Mouse (Mus musculus) limb, embryonic 12.5 days (tissue): ENCODE results near the gene Osbpl5. TPM values are rescaled to one million over a fixed set of nuclear protein-coding genes. Genes with fewer than 3 reads are reported as not detected.
A peak's percentile ranks its signal among the peaks of the same experiment; 100 is the strongest.

Experiments used
- ATAC-seq: fragments of 200-750 bp; cut with Nextera tagmentation; 2 replicates; pipeline ENCODE4 v1.8.0; 2017; ENCODE audit warnings: low read depth, moderate TSS enrichment; ENCODE audit not compliant: insufficient number of reproducible peaks, insufficient read depth, low FRiP score, low TSS enrichment
- H3K27ac ChIP-seq: fragments of 300-500 bp; sonication (generic); 2 replicates; pipeline ENCODE4 v1.5.1; 2016; ENCODE audit warnings: mild to moderate bottlenecking, moderate library complexity
- H3K27me3 ChIP-seq: fragments of 300-500 bp; sonication (generic); 2 replicates; pipeline ENCODE4 v1.6.1; 2016; ENCODE audit warnings: mild to moderate bottlenecking, moderate library complexity
- H3K36me3 ChIP-seq: fragments of 300-500 bp; sonication (generic); 2 replicates; pipeline ENCODE4 v1.6.1; 2016; ENCODE audit warnings: mild to moderate bottlenecking, moderate library complexity
- H3K4me1 ChIP-seq: fragments of 300-500 bp; sonication (generic); replicated peaks from 2 replicates; pipeline ENCODE4 v1.6.1; 2016
- H3K4me2 ChIP-seq: fragments of 300-500 bp; sonication (generic); 2 replicates; pipeline ENCODE4 v1.6.1; 2016; ENCODE audit warnings: mild to moderate bottlenecking, moderate library complexity
- H3K4me3 ChIP-seq: fragments of 300-500 bp; sonication (generic); replicated peaks from 2 replicates; pipeline ENCODE4 v1.5.1; 2016; ENCODE audit warnings: mild to moderate bottlenecking
- H3K9ac ChIP-seq: fragments of 300-500 bp; sonication (generic); replicated peaks from 2 replicates; pipeline ENCODE4 v1.6.1; 2016; ENCODE audit warnings: mild to moderate bottlenecking, moderate library complexity
- H3K9me3 ChIP-seq: fragments of 300-500 bp; sonication (generic); 2 replicates; pipeline ENCODE4 v1.6.1; 2016; ENCODE audit warnings: mild to moderate bottlenecking, moderate library complexity
- WGBS: fragments of 180-500 bp; shearing (Covaris S2); methylation state at CpG from one replicate; pipeline ENCODE4 v1.1.7; 2016; 5-methylcytosine and 5-hydroxymethylcytosine counted together
- polyA plus RNA-seq: library from polyadenylated mRNA; unstranded; fragments of >200 nt; fragmentation: Nextera tagmentation; extraction: Ambion mirVana; gene quantifications from 2 replicates; pipeline ENCODE4 v1.2.1, GENCODE M21; 2016

The Osbpl5 gene
- polyA plus RNA-seq, 1 experiment from 2014 or later: 26.1 TPM

DNA sequence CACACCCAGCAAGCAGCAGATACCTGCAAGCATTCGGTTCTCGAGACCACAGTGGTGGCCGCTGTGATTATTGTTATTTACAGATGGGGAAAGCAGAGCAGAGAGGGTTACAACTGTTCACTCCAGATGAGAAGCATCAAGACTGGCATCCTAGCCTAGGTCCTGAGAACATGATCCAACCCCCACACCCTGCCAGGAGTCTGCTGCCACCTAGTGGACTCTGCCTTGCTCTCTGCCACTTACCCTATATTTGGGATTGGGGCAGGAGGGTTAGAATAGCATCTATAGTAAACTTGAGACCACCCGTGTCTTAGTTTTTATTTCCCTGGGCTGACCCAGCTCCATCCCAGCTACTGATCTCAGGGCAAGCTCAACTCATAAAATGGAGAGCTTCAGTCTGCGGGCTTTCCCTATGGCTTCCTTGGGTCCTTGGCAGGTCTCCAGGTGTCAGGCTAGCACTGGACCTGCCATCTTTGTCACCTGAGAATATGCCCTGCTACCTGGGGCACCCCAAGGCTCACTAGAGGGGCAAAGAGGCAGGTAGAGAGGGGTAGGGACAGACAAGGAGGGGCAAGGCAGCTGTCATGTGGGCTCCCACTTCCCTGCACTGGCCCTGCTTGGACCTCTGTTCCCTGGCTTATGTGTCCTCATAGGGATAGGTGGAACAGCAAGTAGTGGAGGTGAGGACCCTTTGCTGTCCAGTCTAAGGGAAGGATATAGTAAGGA is 2.6 kb downstream of the Osbpl5 start:
- Histone ChIP-seq H3K27me3 (peaks cover 50% of the 10 kb centered on the region), H3K9ac (no peak overlapping the region), H3K27ac (no peak overlapping the region), H3K4me1 (peaks cover 13% of the 10 kb centered on the region; the same call in 1 of the 2 replicates), H3K9me3 (no peaks in the 10 kb centered on the region), H3K4me3 (no peak overlapping the region), H3K36me3 (no peaks in the 10 kb centered on the region), H3K4me2 (no peak overlapping the region)
- no peak for ATAC-seq
- 46% methylated on average over 5 of the region's 5 CpGs for WGBS

DNA sequence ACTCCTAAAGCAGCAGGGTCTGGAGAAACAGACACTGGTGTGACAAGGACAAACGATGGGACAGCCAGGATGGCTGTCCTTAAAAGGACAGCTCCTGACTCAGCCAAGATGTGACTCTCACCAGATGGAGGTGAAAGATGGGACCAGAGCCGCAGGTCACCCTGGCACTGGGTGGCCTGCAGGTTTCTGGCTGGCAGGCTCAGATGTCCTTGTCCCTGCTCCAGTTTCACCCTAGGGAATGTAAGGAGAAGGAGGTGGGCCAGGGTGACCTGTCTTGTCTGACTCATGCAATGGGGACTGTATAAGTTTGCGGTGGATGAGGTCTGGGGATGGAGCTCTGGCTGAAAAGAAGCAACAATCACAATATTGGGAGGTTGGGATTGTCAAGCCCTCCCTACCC is 4.2 kb downstream of the Osbpl5 start:
- H3K9ac ChIP-seq: no peak overlapping the region
- no peak overlapping the region for H3K4me2 ChIP-seq
- H3K4me3 ChIP-seq: no peak overlapping the region
- 75% methylated on average over 3 of the region's 3 CpGs for WGBS
- no peaks in the 10 kb centered on the region for H3K9me3 ChIP-seq
- no peak for ATAC-seq
- no peaks in the 10 kb centered on the region for H3K36me3 ChIP-seq
- H3K27ac ChIP-seq: no peak overlapping the region
- H3K27me3 ChIP-seq: peaks cover 41% of the 10 kb centered on the region
- peaks cover 24% of the 10 kb centered on the region; the same call in 1 of the 2 replicates for H3K4me1 ChIP-seq

DNA sequence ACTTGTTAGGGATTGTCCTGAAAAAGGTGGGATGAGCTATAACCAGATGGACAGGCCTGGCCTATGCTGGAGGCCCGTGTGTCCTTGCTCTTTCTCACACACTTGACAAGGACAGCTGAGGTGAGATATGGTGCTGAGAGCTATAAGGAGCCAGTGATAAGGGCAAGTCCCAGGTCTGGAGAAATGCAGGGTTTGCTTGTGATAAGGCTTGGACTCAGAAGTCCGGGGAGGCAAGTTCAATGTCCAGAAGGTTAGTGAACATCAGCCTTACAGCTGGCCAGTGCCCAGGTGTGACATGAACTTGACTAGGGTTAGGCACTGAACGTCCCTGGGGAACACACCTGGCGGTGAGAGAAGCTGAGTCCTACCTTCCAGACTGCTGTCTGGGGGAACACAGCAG is 4.7 kb downstream of the Osbpl5 start:
- no peak for ATAC-seq
- Histone ChIP-seq H3K4me3 (no peak overlapping the region), H3K27ac (no peak overlapping the region), H3K36me3 (no peaks in the 10 kb centered on the region), H3K9me3 (no peaks in the 10 kb centered on the region), H3K27me3 (peaks cover 35% of the 10 kb centered on the region), H3K4me1 (peaks cover 19% of the 10 kb centered on the region; the same call in 1 of the 2 replicates), H3K4me2 (no peak overlapping the region), H3K9ac (no peak overlapping the region)
- 68% methylated on average over 4 of the region's 4 CpGs for WGBS

DNA sequence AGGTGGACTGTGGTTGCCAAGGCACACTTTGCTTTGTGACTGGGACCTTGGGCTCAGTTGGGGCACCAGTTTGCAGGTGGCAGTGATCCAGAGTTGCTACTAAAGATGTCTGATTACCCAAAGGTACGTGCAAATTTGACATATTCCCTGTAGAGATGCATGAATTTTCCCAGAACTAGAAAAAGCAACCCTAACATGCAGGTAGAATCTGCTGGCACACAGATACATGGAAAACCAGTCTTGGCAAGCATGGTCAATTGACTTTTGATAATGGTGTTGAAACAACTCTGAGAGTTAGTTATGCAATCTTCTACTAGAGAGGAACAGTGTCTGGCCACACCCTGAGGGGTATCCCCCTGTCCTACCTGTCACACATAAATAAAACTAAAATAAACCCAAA is 5.4 kb downstream of the Osbpl5 start:
- Histone ChIP-seq H3K9ac (no peak overlapping the region), H3K4me1 (peaks cover 15% of the 10 kb centered on the region; the same call in 1 of the 2 replicates), H3K36me3 (no peaks in the 10 kb centered on the region), H3K27me3 (peaks cover 30% of the 10 kb centered on the region), H3K9me3 (no peaks in the 10 kb centered on the region), H3K27ac (no peak overlapping the region), H3K4me3 (no peak overlapping the region), H3K4me2 (no peak overlapping the region)
- no peak for ATAC-seq
- 77% methylated on average over 1 of the region's 1 CpGs for WGBS

DNA sequence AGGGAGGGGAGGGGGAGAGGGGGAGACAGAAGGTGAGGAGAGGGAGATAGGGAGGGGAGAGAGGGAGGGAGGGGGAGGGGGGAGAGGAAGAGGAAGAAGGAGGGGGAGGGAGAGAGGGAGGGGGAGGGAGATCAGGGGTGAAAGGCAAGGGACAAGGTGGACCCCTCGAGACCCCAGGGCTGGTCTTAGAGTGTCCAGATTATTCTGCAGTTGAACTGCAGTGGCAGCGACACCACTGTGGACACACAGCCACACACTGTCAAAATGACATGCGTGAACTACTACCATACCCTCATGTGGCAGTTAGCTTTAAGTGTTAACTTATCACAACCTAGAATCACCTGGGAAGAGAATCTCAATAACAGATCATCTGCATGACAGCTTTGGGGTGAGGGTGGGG is 7.7 kb downstream of the Osbpl5 start:
- 65% methylated on average over 3 of the region's 3 CpGs for WGBS
- H3K9me3 ChIP-seq: no peaks in the 10 kb centered on the region
- H3K4me2 ChIP-seq: no peak overlapping the region
- no peak overlapping the region for H3K27ac ChIP-seq
- H3K4me1 ChIP-seq: peaks cover 11% of the 10 kb centered on the region; the same call in 1 of the 2 replicates
- no peak overlapping the region for H3K4me3 ChIP-seq
- peaks cover 8% of the 10 kb centered on the region; the same call in 1 of the 2 replicates for H3K27me3 ChIP-seq
- H3K9ac ChIP-seq: no peak overlapping the region
- ATAC-seq: no peak
- H3K36me3 ChIP-seq: no peaks in the 10 kb centered on the region

DNA sequence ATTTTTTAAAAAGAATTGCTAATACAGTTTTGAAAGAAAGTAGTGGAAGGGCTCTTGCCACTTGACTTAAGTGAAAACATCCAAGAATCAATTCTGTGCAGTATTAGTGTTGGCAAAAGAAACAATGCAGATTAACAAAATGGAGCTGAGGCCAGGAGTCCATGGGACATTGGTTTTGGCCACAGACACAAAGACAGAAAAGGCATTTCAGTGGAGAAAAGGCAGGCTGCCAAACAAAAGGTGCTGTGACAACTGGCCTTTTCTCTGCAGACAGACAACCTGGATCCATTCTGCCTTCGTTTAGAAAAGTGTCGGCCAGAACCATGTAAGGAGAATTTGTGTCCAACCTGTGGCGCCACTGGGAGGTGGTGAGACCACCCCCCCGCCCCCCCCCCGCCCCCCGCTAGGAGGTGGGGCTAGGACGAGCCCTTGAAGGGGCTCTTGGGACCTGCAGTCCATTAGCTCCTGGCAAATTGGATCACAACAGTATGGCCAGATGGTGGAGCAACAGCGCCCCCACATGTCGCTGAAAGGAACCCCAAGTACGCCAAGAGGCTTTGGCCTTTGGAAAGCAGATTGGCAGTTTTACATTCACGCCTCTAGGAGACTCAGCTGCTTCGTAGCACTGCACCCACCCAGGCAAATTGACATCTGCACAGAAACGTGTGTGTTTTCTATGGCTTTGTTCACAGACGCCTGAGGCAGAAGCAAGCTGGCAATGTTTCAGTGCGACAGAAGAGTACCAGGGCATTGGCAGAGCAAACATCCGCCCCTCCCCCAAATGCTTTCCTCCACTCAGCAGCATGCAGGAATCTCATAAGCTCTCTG is 8.5 kb downstream of the Osbpl5 start:
- H3K4me2 ChIP-seq: peak overlapping the region; percentile 51
- WGBS: 4% methylated on average over 16 of the region's 16 CpGs
- no peaks in the 10 kb centered on the region for H3K36me3 ChIP-seq
- no peaks in the 10 kb centered on the region for H3K9me3 ChIP-seq
- peak overlapping the region; percentile 62 for H3K27ac ChIP-seq
- peaks cover 11% of the 10 kb centered on the region; the same call in 1 of the 2 replicates for H3K4me1 ChIP-seq
- peak overlapping the region; percentile 51 for H3K9ac ChIP-seq
- H3K27me3 ChIP-seq: peaks cover 8% of the 10 kb centered on the region; the same call in 1 of the 2 replicates
- peak; percentile 67 for ATAC-seq
- peak overlapping the region; percentile 22 for H3K4me3 ChIP-seq

DNA sequence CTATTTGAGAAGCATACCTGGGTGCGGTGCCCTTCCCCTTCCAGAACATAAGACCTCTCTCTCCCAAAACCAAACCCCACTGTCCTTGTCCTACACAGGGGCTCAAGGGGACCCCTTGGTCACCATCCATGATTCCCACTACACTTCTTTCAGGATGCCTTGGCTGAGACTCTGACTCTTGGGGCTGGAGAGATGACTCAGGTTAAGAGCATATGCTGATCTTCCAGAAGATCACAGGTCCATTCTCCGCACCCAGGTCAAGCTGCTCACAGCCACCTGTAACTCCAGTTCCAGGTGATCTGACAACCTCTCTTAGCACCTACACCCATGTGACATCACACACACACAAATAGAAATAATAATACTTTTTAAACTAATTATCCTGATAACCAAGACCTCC is 16.1 kb downstream of the Osbpl5 start:
- Histone ChIP-seq H3K4me1 (peaks cover 25% of the 10 kb centered on the region), H3K27me3 (peaks cover 12% of the 10 kb centered on the region; the same call in 1 of the 2 replicates), H3K9me3 (no peaks in the 10 kb centered on the region), H3K4me2 (peak overlapping the region; percentile 78), H3K9ac (peak overlapping the region; percentile 92), H3K4me3 (peak overlapping the region; percentile 68), H3K27ac (no peak overlapping the region), H3K36me3 (no peaks in the 10 kb centered on the region)
- no peak for ATAC-seq
- WGBS: 14% methylated on average over 2 of the region's 2 CpGs

DNA sequence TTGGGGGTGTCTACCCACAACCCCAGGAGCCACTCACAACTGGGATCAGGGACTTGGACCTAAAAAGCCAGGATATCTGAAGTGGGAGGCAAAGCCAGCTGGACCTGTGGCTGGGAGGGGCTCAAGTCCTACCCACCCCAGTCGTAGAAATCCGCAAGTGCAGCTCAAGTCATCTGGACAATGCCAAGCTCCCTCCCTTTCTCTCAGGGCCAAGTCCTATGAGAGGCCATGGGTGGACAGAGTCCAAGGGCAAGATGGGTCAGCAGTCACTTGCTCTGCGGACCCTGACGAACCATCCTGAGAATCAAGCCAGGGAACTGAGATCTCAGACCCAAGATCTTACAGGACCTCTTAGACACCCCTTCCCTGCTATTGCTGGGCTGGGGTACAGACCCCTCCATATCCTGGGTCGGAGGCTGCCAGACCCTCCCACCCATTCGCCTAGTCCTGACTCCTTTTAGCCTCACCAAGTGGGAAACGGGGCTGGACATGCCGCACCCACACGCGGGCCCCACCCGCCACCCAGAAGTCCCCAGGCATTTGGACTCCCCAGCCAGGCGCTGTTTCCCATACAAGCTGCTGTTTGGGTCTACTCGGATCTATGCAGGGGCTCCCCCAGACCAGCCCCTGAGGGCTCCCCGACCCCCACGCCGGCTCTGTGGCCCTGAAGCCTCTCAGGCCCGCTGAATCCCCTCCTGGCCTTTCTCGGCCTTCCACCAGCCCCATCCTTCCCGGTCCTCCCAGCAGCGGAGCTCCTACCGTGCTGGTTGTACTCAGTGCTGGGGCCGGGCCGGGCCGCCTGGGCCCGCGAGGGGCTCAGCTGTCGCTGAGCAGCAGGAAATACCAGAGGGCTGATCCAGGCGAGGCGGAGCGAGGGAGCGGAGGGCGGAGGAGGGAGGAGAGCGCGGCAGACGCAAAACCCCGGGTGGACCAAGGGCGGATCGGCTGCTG is 17.0 kb downstream of the Osbpl5 start:
- Histone ChIP-seq H3K4me1 (peaks cover 25% of the 10 kb centered on the region), H3K4me2 (peak overlapping the region; percentile 78), H3K27ac (peak overlapping the region; percentile 80), H3K9ac (peak overlapping the region; percentile 92), H3K4me3 (peak overlapping the region; percentile 68), H3K9me3 (no peaks in the 10 kb centered on the region), H3K27me3 (peaks cover 12% of the 10 kb centered on the region; the same call in 1 of the 2 replicates), H3K36me3 (peaks cover 6% of the 10 kb centered on the region; the same call in 1 of the 2 replicates)
- ATAC-seq: peak; percentile 93
- 4% methylated on average over 37 of the region's 38 CpGs for WGBS

DNA sequence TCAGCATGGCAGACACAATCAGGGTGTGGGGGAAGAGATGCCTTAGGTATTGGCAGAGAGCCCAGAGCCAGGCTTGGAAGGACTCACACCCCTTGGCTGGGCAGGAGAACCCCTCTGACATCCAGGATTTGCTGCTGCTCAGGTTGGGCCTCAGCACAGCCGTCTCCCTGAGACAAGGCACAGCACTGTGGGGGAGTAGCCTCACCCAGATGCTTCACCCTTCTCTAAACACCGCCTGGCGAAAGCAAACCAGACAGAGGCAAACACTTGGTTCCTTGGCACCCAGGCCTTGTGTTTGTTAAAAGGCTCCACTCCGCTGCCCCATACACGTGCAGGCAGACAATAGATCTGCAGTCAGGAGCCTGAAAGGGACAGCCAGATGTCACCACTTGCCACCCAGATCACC is 18.2 kb downstream of the Osbpl5 start:
- 45% methylated on average over 5 of the region's 5 CpGs for WGBS
- Histone ChIP-seq H3K9me3 (no peaks in the 10 kb centered on the region), H3K9ac (peak overlapping the region; percentile 92), H3K4me1 (peaks cover 25% of the 10 kb centered on the region), H3K27ac (no peak overlapping the region), H3K4me2 (peak overlapping the region; percentile 78), H3K27me3 (peaks cover 12% of the 10 kb centered on the region; the same call in 1 of the 2 replicates), H3K4me3 (peak overlapping the region; percentile 68), H3K36me3 (peaks cover 14% of the 10 kb centered on the region; the same call in 1 of the 2 replicates)
- no peak for ATAC-seq

DNA sequence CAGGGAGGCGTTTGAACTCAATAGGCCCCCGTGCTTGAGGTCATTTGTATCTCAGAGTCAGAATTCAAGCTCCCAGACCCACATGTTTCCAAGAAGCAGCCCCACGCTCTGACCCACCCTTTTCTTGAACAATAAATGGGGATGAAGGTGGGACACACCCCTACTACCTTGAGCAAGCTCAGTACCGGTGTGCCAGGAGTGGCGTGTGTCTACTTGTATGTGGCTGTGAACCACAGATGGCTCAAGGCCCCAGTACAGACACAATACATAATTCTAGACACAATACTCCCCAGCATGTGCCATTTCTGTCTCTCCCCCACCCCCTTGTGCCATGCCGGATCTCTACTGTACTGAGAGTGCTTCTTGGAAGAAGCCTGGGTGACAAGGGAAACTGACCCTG is 18.6 kb downstream of the Osbpl5 start:
- Histone ChIP-seq H3K27me3 (peaks cover 12% of the 10 kb centered on the region; the same call in 1 of the 2 replicates), H3K4me2 (peak overlapping the region; percentile 78), H3K9me3 (no peaks in the 10 kb centered on the region), H3K4me3 (peak overlapping the region; percentile 68; the same call in 1 of the 2 replicates), H3K27ac (no peak overlapping the region), H3K4me1 (peaks cover 25% of the 10 kb centered on the region), H3K36me3 (peaks cover 14% of the 10 kb centered on the region; the same call in 1 of the 2 replicates), H3K9ac (peak overlapping the region; percentile 92)
- WGBS: 74% methylated on average over 6 of the region's 6 CpGs
- ATAC-seq: no peak
